Mouse (Mus musculus) hindlimb bud, embryonic 11.5 days (tissue): ENCODE results near the gene Rag1.

ENCODE experiments used
- DNase-seq: peaks from one replicate; pipeline ENCODE4 v3.0.0-alpha.2; 2012; ENCODE audit warnings: low read depth, low spot score; ENCODE audit errors: extremely low spot score

Rag1 gene

GRCm38 (mm10) chr2:101638979-101639839, 10.1 kb downstream of the Rag1 start:
- no peak for DNase-seq

- peak; percentile 99 for DNase-seq
Observed at GRCm38 (mm10) chr2:101628297-101629236, 20.7 kb downstream of the Rag1 start.

- DNase-seq, result no peak
Observed at GRCm38 (mm10) chr2:101627227-101627626, 22.1 kb downstream of the Rag1 start.

GRCm38 (mm10) chr2:101624526-101624925, 24.8 kb downstream of the Rag1 start, which contains the start of gene Rag2:
Gene Rag2, plus strand, starts transcription at chr2:101624718.
- no peak for DNase-seq

- DNase-seq, result no peak
Observed at GRCm38 (mm10) chr2:101624011-101624410, 25.3 kb downstream of the Rag1 start.

GRCm38 (mm10) chr2:101623042-101623441, 26.3 kb downstream of the Rag1 start:
- DNase-seq, result no peak

- no peak for DNase-seq
Observed at GRCm38 (mm10) chr2:101621611-101622010, 27.7 kb downstream of the Rag1 start.

GRCm38 (mm10) chr2:101620899-101621298, 28.4 kb downstream of the Rag1 start:
- no peak for DNase-seq

- no peak for DNase-seq
Observed at GRCm38 (mm10) chr2:101618373-101618772, 30.9 kb downstream of the Rag1 start.

GRCm38 (mm10) chr2:101615464-101616305, 33.6 kb downstream of the Rag1 start:
- DNase-seq, result no peak

- no peak for DNase-seq
Observed at GRCm38 (mm10) chr2:101610861-101611260, 38.4 kb downstream of the Rag1 start.

GRCm38 (mm10) chr2:101608232-101608894, 40.9 kb downstream of the Rag1 start:
- DNase-seq, result no peak

- no peak for DNase-seq
Observed at GRCm38 (mm10) chr2:101603099-101603498, 46.2 kb downstream of the Rag1 start.

- no peak for DNase-seq
Observed at GRCm38 (mm10) chr2:101600703-101601102, 48.6 kb downstream of the Rag1 start.

- no peak for DNase-seq
Observed at GRCm38 (mm10) chr2:101598190-101599181, 50.8 kb downstream of the Rag1 start.

- DNase-seq, result no peak
Observed at GRCm38 (mm10) chr2:101597186-101597585, 52.1 kb downstream of the Rag1 start.

GRCm38 (mm10) chr2:101594681-101595080, 54.6 kb downstream of the Rag1 start:
- DNase-seq, result no peak

GRCm38 (mm10) chr2:101592886-101593285, 56.4 kb downstream of the Rag1 start:
- DNase-seq, result no peak
